Mouse (Mus musculus): ENCODE measurements around the gene Zfp968. TPM values are rescaled to one million over a fixed set of nuclear protein-coding genes. Genes with fewer than 3 reads are reported as not detected.

The Zfp968 gene
- total RNA-seq (2023), result 0.92 to 2.3 TPM (median 1.5 TPM) in 3 of 4 replicates, not detected in the other

DNA sequence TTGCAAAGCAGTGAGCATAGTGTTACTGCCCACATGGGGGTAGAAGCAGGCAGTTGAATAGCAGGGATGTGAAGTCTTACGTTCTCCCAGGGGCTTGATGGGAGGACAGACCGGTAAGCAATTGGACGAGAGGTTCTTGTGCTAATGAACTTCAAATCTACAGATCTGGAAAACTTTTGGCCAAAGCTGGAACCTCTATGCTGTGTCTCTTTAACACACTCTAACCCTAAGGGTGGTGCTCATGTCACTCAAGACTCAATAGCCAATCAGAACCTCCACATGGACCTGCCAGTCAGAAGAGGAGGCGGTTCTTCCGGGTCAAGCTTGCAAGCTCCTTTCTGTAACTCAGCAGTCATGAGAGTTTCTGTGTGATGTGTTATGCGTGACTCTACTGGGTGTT lies at the start of gene Zfp968:
Zfp968 (plus strand) TSS at position 301 of the 400 bp plus-strand sequence.

DNA sequence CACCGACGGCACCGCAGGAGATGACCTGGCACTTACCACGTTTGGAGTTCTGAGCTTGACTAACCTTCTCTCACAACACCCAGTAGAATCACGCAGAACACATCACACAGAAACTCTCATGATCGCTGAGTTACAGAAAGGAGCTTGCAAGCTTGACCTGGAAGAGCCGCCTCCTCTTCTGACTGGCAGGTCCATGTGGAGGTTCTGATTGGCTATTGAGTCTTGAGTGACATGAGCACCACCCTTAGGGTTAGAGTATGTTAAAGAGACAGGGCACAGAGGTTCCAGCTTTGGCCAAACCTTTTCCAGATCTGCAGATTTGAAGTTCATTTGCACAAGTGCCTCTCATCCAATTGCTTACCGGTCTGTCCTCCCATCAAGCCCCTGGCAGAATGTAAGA lies 34.1 kb upstream of the Zfp968 start, which contains the start of gene Gm4631:
Gm4631 (minus strand) TSS at position 101 of the 400 bp plus-strand sequence.

Other genes starting within 250 kb of the Zfp968 start
- 1.2 to 1.5 TPM (median 1.4 TPM) in 4 replicates for gene Gm14399, start 230.4 kb upstream of the Zfp968 start, total RNA-seq (2023)
- gene Gm14443, start 196.6 kb upstream of the Zfp968 start, total RNA-seq (2023), result 0.12 to 0.19 TPM in 2 of 4 replicates, not detected in the others
- 8.1 to 11.8 TPM (median 11.5 TPM) in 4 replicates for gene Gm14391, start 165.5 kb upstream of the Zfp968 start, total RNA-seq (2023)
- gene Gm14440, start 97.3 kb upstream of the Zfp968 start, total RNA-seq (2023), result 1.3 to 2.8 TPM in 2 of 4 replicates, not detected in the others
- 5.7 to 6.4 TPM (median 6.3 TPM) in 4 replicates for gene Gm4631, start 34.2 kb upstream of the Zfp968 start, total RNA-seq (2023)
- gene Gm4724, start 63.4 kb downstream of the Zfp968 start, total RNA-seq (2023), result 2.1 to 2.7 TPM in 2 of 4 replicates, not detected in the others
- gene Zfp965, start 97.5 kb downstream of the Zfp968 start, total RNA-seq (2023), result 1.2 to 4.4 TPM (median 3.5 TPM) in 4 replicates

Measured in B cell, adult 62 days (primary cell).